Mouse (Mus musculus): Measurements from ENCODE around the gene Midn. TPM values are rescaled to one million over a fixed set of nuclear protein-coding genes. Genes with fewer than 3 reads are reported as not detected.

Midn gene
- total and polyA plus RNA-seq, 3 experiments, result 74.5 to 102 (median 96.2) TPM

- DNase-seq, result peak; percentile 64 to 66
- intact Hi-C loops (cut with DNase I), result no loop called here
- H3K36me3 ChIP-seq (ENCODE audit: control insufficient read depth, insufficient read depth, low read length), result peaks cover 8% of the 10 kb centered on the region
These were observed 13.6 kb downstream of the Midn start for GRCm38 (mm10) chr10:80161522-80162242.

GRCm38 (mm10) chr10:80162243-80162608, 14.2 kb downstream of the Midn start:
- no peak overlapping the region for H3K9ac ChIP-seq (ENCODE audit: low read depth, low read length)
- H3K4me3 ChIP-seq, result no peak overlapping the region
- no peaks in the 10 kb centered on the region for H3K27me3 ChIP-seq (ENCODE audit: control insufficient read depth, insufficient read depth, low read length)
- DNase-seq, result peak in 1 of 2 experiments; percentile 6
- peak overlapping the region; percentile 95 for H3K27ac ChIP-seq
- intact Hi-C loops (cut with DNase I), result no loop called here
- H3K36me3 ChIP-seq (ENCODE audit: control insufficient read depth, insufficient read depth, low read length), result peaks cover 6% of the 10 kb centered on the region
- TF ChIP-seq POLR2A (IDR thresholded peaks at IDR 0.05; ENCODE audit: insufficient read depth, low read depth, low read length) (no peak), CTCF (IDR thresholded peaks at IDR 0.05) (no peak), EP300 (IDR thresholded peaks at IDR 0.05; ENCODE audit: insufficient read depth, low read depth, low read length) (no peak)
- H3K79me2 ChIP-seq (replicated peaks; ENCODE audit: control insufficient read depth, insufficient read depth, low read length), result no peaks in the 10 kb centered on the region
- 90% methylated on average over 3 of the region's 3 CpGs for WGBS
- H3K4me1 ChIP-seq (ENCODE audit: control insufficient read depth, insufficient read depth, low read length), result peaks cover 31% of the 10 kb centered on the region

More at GRCm38 (mm10) chr10:80161522-80162242, 13.6 kb downstream of the Midn start:
- peak overlapping the region; percentile 95 for H3K27ac ChIP-seq
- no peaks in the 10 kb centered on the region for H3K79me2 ChIP-seq (replicated peaks; ENCODE audit: control insufficient read depth, insufficient read depth, low read length)
- TF ChIP-seq CTCF (IDR thresholded peaks at IDR 0.05) (no peak), POLR2A (IDR thresholded peaks at IDR 0.05; ENCODE audit: insufficient read depth, low read depth, low read length) (0 out of 2 replicates have a peak, but pooled peaks have one; percentile 15)
- H3K4me3 ChIP-seq, result no peak overlapping the region
- peaks cover 33% of the 10 kb centered on the region for H3K4me1 ChIP-seq (ENCODE audit: control insufficient read depth, insufficient read depth, low read length)
- no peak overlapping the region for H3K9ac ChIP-seq (ENCODE audit: low read depth, low read length)
- WGBS, result 18% methylated on average over 6 of the region's 7 CpGs
- H3K27me3 ChIP-seq (ENCODE audit: control insufficient read depth, insufficient read depth, low read length), result no peaks in the 10 kb centered on the region

- peak; percentile 18 to 27 for DNase-seq
- Histone ChIP-seq H3K27ac (no peak overlapping the region; the same call in 1 of the 2 replicates), H3K4me1 (ENCODE audit: control insufficient read depth, insufficient read depth, low read length) (peaks cover 29% of the 10 kb centered on the region), H3K27me3 (ENCODE audit: control insufficient read depth, insufficient read depth, low read length) (no peaks in the 10 kb centered on the region), H3K9ac (ENCODE audit: low read depth, low read length) (no peak overlapping the region), H3K79me2 (replicated peaks; ENCODE audit: control insufficient read depth, insufficient read depth, low read length) (no peaks in the 10 kb centered on the region), H3K36me3 (ENCODE audit: control insufficient read depth, insufficient read depth, low read length) (peaks cover 2% of the 10 kb centered on the region; the same call in 1 of the 2 replicates), H3K4me3 (no peak overlapping the region)
- intact Hi-C loops (cut with DNase I), result no loop called here
- TF ChIP-seq CTCF (IDR thresholded peaks at IDR 0.05) (no peak), POLR2A (IDR thresholded peaks at IDR 0.05; ENCODE audit: insufficient read depth, low read depth, low read length) (no peak), EP300 (IDR thresholded peaks at IDR 0.05; ENCODE audit: insufficient read depth, low read depth, low read length) (no peak)
- WGBS, result 76% methylated on average over 6 of the region's 6 CpGs
These were observed 14.7 kb downstream of the Midn start for GRCm38 (mm10) chr10:80162716-80163299.

- H3K79me2 ChIP-seq (replicated peaks; ENCODE audit: control insufficient read depth, insufficient read depth, low read length), result no peaks in the 10 kb centered on the region
- peaks cover 1% of the 10 kb centered on the region; the same call in 1 of the 2 replicates for H3K36me3 ChIP-seq (ENCODE audit: control insufficient read depth, insufficient read depth, low read length)
- no peak overlapping the region for H3K4me3 ChIP-seq
- no peak overlapping the region for H3K9ac ChIP-seq (ENCODE audit: low read depth, low read length)
- WGBS, result 46% methylated on average over 8 of the region's 8 CpGs
- peaks cover 29% of the 10 kb centered on the region for H3K4me1 ChIP-seq (ENCODE audit: control insufficient read depth, insufficient read depth, low read length)
- peak; percentile 53 to 72 for DNase-seq
- intact Hi-C loops (cut with DNase I), result no loop called here
- TF ChIP-seq EP300 (IDR thresholded peaks at IDR 0.05; ENCODE audit: insufficient read depth, low read depth, low read length) (no peak), CTCF (IDR thresholded peaks at IDR 0.05) (no peak), POLR2A (IDR thresholded peaks at IDR 0.05; ENCODE audit: insufficient read depth, low read depth, low read length) (no peak)
- peak overlapping the region; percentile 74 for H3K27ac ChIP-seq
- H3K27me3 ChIP-seq (ENCODE audit: control insufficient read depth, insufficient read depth, low read length), result no peaks in the 10 kb centered on the region
These were observed 15.6 kb downstream of the Midn start for GRCm38 (mm10) chr10:80163721-80164120.

GRCm38 (mm10) chr10:80164161-80164997, 16.3 kb downstream of the Midn start:
- H3K4me1 ChIP-seq (ENCODE audit: control insufficient read depth, insufficient read depth, low read length), result peaks cover 23% of the 10 kb centered on the region
- peak overlapping the region; percentile 37 for H3K9ac ChIP-seq (ENCODE audit: low read depth, low read length)
- peak in 1 of 2 experiments; percentile 54 for DNase-seq
- WGBS, result 8% methylated on average over 44 of the region's 44 CpGs
- peaks cover 2% of the 10 kb centered on the region; the same call in 1 of the 2 replicates for H3K36me3 ChIP-seq (ENCODE audit: control insufficient read depth, insufficient read depth, low read length)
- TF ChIP-seq EP300 (IDR thresholded peaks at IDR 0.05; ENCODE audit: insufficient read depth, low read depth, low read length) (no peak), CTCF (IDR thresholded peaks at IDR 0.05) (no peak), POLR2A (IDR thresholded peaks at IDR 0.05; ENCODE audit: insufficient read depth, low read depth, low read length) (no peak)
- peak overlapping the region; percentile 64 for H3K4me3 ChIP-seq
- H3K27me3 ChIP-seq (ENCODE audit: control insufficient read depth, insufficient read depth, low read length), result no peaks in the 10 kb centered on the region
- intact Hi-C loops (cut with DNase I), result no loop called here
- H3K27ac ChIP-seq, result peak overlapping the region; percentile 74
- H3K79me2 ChIP-seq (replicated peaks; ENCODE audit: control insufficient read depth, insufficient read depth, low read length), result no peaks in the 10 kb centered on the region

All from heart, adult 2 months (tissue).